Mouse (Mus musculus) olfactory bulb, adult 2 months (tissue): ENCODE measurements at regions not wholly inside any gene's neighbourhood (a gene's known extent, or its start where the extent isn't known, plus 50 kb on each side); places are given as distances from the start of the nearest gene placed in this dataset.

Source experiments
- H3K27ac ChIP-seq: fragments of 200-500 bp; 2 replicates; pipeline ENCODE4 v1.5.1; 2012; ENCODE audit warnings: low read depth, low read length; ENCODE audit not compliant: insufficient read depth
- H3K4me1 ChIP-seq: fragments of 200-500 bp; 2 replicates; pipeline ENCODE4 v1.6.1; 2012; ENCODE audit warnings: low read length; ENCODE audit not compliant: control insufficient read depth, insufficient read depth
- H3K4me3 ChIP-seq: fragments of 200-500 bp; 2 replicates; pipeline ENCODE4 v1.5.1; 2012; ENCODE audit warnings: mild to moderate bottlenecking, low read depth, low read length, moderate library complexity; ENCODE audit not compliant: insufficient read depth
- CTCF ChIP-seq: fragments of 200-500 bp; IDR thresholded peaks from 2 replicates; pipeline ENCODE4 v1.5.1; 2012; ENCODE audit warnings: low read depth, mild to moderate bottlenecking, low read length, moderate library complexity; ENCODE audit not compliant: insufficient read depth
- POLR2A ChIP-seq: fragments of 200-500 bp; IDR thresholded peaks from 2 replicates; pipeline ENCODE4 v1.6.1; 2012; ENCODE audit warnings: mild to moderate bottlenecking, low read depth, low read length, moderate library complexity; ENCODE audit not compliant: insufficient read depth
- WGBS: fragments of 180-500 bp; shearing (Covaris S2); methylation state at CpG from one replicate; pipeline ENCODE4 v1.1.7; 2018; 5-methylcytosine and 5-hydroxymethylcytosine counted together

GRCm38 (mm10) chr1:80033522-80033921 lies 172.5 kb upstream of the Serpine2 start:
- no peak overlapping the region for H3K27ac ChIP-seq

DNA sequence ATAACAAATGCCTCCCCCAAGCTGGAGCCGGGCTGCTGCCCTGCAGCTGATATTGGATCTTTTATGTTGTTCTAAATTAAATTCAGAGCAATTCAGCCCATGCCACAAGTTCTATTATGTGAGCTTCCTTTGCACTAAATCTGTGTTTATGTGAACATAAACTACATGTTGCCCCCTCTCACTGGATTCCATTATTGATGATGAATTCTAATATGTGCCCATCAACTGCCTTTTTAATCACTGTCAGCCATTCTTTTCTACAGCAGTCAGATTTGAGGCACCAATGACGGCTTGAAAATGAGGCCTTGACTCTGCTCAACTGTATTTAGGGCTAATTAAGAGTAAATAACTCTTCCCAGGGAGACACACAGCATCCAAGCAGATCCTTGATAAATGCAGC lies 172.1 kb upstream of the Serpine2 start:
- WGBS, result 47% methylated on average over 2 of the region's 2 CpGs
- H3K4me3 ChIP-seq, result no peak overlapping the region
- peaks cover 2% of the 10 kb centered on the region; the same call in 1 of the 2 replicates for H3K4me1 ChIP-seq
- H3K27ac ChIP-seq, result no peak overlapping the region
- TF ChIP-seq CTCF (no peak), POLR2A (no peak)

More at GRCm38 (mm10) chr1:80033522-80033921, 172.5 kb upstream of the Serpine2 start:
- no peak for TF ChIP-seq CTCF
- TF ChIP-seq POLR2A, result no peak
- peaks cover 2% of the 10 kb centered on the region; the same call in 1 of the 2 replicates for H3K4me1 ChIP-seq
- WGBS, result 31% methylated on average over 6 of the region's 6 CpGs
- H3K4me3 ChIP-seq, result no peak overlapping the region

GRCm38 (mm10) chr1:80032464-80032863 lies 171.5 kb upstream of the Serpine2 start:
- TF ChIP-seq POLR2A (no peak), CTCF (no peak)
- Histone ChIP-seq H3K4me1 (peaks cover 2% of the 10 kb centered on the region; the same call in 1 of the 2 replicates), H3K27ac (no peak overlapping the region), H3K4me3 (no peak overlapping the region)

DNA sequence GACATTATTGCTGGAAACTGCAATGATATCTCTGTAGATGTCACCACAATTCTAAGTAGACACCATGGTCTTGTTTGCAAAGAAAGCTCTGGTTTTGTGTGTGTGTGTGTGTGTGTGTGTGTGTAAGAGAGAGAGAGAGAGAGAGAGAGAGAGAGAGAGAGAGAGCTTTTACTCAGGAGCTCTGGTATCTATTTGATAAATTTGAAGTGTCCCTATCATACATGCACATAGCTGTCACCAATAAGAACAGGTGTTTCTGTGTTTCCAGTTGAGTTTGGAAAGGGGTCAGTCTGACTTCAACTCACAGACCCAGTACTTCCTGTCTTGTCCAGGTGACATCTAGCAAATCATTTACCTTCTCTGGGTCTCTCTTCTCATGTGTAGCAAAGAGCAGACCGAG lies 169.7 kb upstream of the Serpine2 start:
- 97% methylated on average over 1 of the region's 1 CpGs for WGBS
- TF ChIP-seq POLR2A (no peak), CTCF (no peak)
- no peak overlapping the region for H3K27ac ChIP-seq
- H3K4me3 ChIP-seq, result no peak overlapping the region
- H3K4me1 ChIP-seq, result peaks cover 2% of the 10 kb centered on the region; the same call in 1 of the 2 replicates

DNA sequence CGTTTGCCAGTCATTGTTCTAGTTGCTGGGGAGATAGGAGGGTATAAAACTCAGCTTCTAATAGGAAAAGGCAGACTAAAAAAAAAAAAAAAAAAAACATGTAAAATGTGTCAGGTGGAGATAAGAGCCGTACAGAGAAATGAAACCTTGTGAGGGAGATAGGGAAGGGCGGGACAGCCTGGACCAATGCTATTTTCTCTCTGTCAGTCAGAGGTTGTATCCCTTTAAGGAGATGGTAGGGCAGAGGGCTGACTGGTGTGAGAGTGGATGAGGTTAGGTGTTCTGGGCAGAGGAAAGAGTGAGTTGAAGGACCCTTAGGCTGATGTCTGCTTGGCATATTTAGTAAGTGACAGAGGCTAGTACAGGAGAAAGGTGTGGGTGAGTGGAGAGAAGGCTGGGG lies 169.2 kb upstream of the Serpine2 start:
- Histone ChIP-seq H3K4me1 (peaks cover 2% of the 10 kb centered on the region; the same call in 1 of the 2 replicates), H3K27ac (no peak overlapping the region), H3K4me3 (no peak overlapping the region)
- 93% methylated on average over 3 of the region's 3 CpGs for WGBS
- TF ChIP-seq CTCF (no peak), POLR2A (no peak)

- Histone ChIP-seq H3K4me1 (no peaks in the 10 kb centered on the region), H3K4me3 (no peak overlapping the region), H3K27ac (no peak overlapping the region)
- 90% methylated on average over 4 of the region's 4 CpGs for WGBS
- no peak for TF ChIP-seq CTCF
- TF ChIP-seq POLR2A, result no peak
These were observed 165.1 kb upstream of the Serpine2 start for GRCm38 (mm10) chr1:80025863-80026616.

DNA sequence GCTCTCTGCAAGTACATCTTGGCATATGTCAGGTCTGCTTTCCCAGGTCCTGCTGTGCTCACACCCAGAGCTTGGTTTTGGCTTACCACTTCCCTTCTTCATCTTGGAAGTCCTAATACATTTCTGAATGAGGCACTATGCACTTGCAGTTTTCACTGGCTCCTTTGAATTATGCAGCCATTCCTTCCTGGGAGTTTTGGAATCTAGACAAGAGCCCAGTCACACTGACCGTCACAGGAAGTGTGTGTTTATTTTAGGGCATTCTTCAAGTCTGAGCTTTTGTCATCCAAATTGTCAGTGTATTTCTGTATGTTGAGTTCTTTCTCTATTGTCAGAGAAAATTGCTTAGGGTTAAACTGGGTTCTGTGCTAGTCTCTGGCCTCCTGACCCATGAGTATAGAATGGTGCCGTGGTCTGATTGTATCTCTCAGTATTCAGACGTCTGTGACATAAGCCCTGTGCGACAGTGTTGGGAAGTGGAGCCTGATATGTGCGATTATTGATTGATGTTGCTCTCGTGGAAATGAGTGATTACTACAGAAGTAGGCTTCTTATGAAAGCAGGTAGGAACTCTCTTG lies 162.6 kb upstream of the Serpine2 start:
- Histone ChIP-seq H3K27ac (no peak overlapping the region), H3K4me3 (no peak overlapping the region), H3K4me1 (no peaks in the 10 kb centered on the region)
- 86% methylated on average over 6 of the region's 6 CpGs for WGBS
- TF ChIP-seq CTCF (no peak), POLR2A (no peak)

GRCm38 (mm10) chr1:80021866-80022265 lies 160.9 kb upstream of the Serpine2 start:
- H3K27ac ChIP-seq, result no peak overlapping the region
- TF ChIP-seq POLR2A (no peak), CTCF (no peak)
- H3K4me1 ChIP-seq, result no peaks in the 10 kb centered on the region
- whole genome bisulfite sequencing, result 44% methylated on average over 3 of the region's 3 CpGs
- H3K4me3 ChIP-seq, result no peak overlapping the region

GRCm38 (mm10) chr1:80018391-80019065 lies 157.5 kb upstream of the Serpine2 start:
- no peak for TF ChIP-seq POLR2A
- no peak for TF ChIP-seq CTCF
- no peaks in the 10 kb centered on the region for H3K4me1 ChIP-seq
- WGBS, result 80% methylated on average over 11 of the region's 11 CpGs
- H3K27ac ChIP-seq, result no peak overlapping the region
- H3K4me3 ChIP-seq, result no peak overlapping the region
